Mouse (Mus musculus): ENCODE measurements at regions not wholly inside any gene's neighbourhood (a gene's known extent, or its start where the extent isn't known, plus 50 kb on each side); places are given as distances from the start of the nearest gene placed in this dataset.

DNA sequence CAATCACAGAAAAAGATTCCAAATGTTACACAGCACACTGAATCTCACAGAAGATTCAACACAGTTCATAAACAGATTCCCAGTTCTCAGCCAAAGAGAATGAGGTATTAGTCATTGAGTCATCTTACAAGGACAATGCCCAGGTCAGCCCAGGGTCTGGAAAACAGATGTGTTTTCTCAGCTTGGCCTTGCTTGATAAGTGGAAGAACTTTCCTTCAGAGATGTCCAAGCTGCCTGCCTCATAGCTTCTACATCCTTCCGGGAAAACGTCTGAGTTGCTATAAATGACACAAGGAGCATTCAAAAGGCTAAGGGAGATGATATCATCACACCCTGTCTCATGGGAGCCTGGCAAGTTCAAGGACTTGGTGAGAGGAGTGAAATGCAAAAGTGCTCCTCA lies 139.9 kb upstream of the Pdzrn3 start:
- no peak for DNase-seq
- intact Hi-C loops (cut with DNase I; ENCODE audit: low total_unique reads) = no loop called here

DNA sequence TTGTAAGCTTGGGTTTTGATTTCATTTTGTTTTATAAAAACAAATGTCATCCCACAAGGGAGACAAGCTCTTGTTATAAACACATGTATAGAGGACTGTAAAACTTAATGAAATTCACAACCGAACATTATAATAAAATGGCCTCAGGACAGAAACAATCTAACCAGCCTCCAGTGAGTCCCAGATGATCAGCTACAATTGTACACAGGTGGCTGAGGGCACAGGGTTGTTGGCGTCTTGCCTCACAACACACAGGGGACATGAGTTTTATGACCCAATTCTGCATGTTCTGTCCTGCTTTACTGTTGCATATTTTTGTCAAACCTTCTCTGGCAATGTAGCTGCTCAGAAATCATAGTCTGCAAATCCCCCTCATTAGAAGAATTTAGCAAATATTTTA lies 136.0 kb upstream of the Pdzrn3 start:
- intact Hi-C loops (cut with DNase I; ENCODE audit: low total_unique reads) = no loop called here
- DNase-seq = no peak

DNA sequence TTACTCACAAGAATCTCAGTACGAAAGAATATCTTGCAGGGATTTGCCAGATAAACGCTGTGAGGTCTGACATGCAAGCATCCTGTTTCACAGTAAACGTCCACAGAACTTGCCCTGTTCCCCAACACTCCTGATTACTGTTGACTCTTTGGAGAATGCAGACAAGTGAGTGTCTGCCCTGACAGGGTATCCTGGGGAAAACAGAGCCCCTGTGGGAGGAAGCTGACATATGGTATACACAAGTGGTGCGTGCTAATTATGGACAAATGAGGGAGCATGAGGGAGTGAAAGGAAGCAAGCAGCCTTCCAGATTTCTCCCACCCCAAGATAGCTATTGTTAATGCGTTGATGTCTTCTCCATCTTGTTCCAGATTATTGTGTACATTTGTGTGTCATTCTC lies 124.5 kb upstream of the Pdzrn3 start:
- DNase-seq = no peak
- intact Hi-C loops (cut with DNase I; ENCODE audit: low total_unique reads) = no loop called here

DNA sequence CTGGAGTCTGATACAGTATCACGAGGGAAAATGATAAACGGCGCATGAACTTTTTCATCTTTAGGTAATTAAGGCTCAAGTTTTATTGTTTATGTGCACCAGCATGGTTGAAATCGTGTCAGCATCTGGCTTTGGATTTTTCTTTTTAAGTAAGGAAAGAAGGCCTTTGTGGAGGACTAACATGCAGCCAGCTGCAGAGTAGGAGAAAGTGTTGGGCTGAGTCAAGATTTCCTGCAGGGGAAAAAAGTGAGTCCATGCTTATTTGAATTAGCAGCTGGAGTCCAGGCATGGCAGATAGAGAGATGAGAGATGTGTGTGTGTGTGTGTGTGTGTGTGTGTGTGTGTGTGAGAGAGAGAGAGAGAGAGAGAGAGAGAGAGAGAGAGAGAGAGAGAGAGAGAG lies 124.0 kb upstream of the Pdzrn3 start:
- intact Hi-C loops (cut with DNase I; ENCODE audit: low total_unique reads) = no loop called here
- no peak for DNase-seq

DNA sequence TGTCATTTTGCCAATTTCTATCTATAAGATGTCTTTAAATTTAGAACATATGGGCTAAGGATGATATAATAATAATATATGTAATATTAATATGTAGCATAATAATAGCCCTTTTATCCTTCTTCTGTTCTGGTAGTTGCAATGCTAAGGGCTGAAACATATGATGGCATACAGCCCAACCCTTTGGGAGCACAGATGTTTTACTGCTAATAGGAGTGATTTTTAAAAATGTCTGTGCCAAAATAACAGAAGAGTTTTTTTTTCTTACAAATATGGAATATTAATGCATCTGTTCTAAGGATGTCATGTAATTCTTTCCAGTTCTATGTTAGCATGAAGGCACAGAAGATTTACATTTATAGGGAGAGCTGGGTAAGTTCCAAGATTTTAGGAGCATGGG lies 122.5 kb upstream of the Pdzrn3 start:
- DNase-seq = no peak
- intact Hi-C loops (cut with DNase I; ENCODE audit: low total_unique reads) = no loop called here

DNA sequence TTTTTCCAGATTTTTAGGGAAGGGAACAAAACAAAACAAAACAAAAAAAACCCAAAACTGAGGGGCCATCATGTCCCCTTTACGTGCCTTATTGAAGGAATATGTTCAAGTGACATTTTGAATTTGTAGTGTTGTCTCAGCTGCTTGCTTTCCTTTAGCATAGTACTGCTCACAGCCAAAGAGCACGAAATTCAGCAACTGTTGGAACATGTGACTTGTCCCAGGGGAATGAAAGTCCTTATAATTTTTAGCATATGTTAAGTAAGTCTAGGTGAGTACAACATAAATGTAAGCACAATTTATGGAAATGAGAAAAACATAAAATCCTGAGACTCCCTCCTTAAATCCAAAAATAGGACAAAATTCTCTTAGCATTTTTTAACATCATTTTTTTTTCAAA lies 110.8 kb upstream of the Pdzrn3 start:
- no peak for DNase-seq
- intact Hi-C loops (cut with DNase I; ENCODE audit: low total_unique reads) = no loop called here

DNA sequence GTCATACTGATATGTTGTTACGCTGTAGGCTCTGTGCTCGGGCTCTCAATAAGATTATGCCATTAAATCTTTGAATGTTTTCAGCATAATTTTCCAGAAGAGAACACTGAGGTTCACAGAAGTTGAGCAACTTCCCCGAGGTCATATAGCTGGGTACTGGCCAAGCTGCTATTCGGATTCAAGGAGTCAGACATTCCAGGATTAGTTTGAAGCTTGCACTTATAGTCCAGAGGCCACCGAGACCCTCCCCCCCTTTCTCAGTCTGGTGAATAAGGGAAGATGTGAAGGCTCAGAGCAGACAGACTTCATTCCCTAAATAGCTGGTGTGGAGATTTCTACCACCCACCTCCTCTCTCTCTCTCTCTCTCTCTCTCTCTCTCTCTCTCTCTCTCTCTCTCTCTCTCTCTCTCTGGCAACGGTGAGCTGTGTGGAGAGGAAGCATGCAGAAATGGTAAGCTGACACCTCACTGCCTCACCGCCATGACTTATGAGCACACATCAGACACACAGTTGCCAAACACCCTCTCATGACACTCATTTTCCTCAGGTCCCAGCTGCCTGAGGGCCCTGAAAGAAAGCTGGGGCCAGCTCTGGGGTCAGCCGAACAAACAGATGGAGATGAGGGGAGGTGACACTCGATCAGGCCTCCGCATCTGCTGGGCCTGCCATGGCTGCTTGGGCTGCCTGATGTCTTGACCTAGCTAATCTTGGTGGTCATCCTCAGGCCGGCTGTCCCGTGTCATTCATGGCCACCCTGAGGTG lies 107.0 kb upstream of the Pdzrn3 start:
- intact Hi-C loops (cut with DNase I; ENCODE audit: low total_unique reads) = no loop called here
- no peak for DNase-seq

DNA sequence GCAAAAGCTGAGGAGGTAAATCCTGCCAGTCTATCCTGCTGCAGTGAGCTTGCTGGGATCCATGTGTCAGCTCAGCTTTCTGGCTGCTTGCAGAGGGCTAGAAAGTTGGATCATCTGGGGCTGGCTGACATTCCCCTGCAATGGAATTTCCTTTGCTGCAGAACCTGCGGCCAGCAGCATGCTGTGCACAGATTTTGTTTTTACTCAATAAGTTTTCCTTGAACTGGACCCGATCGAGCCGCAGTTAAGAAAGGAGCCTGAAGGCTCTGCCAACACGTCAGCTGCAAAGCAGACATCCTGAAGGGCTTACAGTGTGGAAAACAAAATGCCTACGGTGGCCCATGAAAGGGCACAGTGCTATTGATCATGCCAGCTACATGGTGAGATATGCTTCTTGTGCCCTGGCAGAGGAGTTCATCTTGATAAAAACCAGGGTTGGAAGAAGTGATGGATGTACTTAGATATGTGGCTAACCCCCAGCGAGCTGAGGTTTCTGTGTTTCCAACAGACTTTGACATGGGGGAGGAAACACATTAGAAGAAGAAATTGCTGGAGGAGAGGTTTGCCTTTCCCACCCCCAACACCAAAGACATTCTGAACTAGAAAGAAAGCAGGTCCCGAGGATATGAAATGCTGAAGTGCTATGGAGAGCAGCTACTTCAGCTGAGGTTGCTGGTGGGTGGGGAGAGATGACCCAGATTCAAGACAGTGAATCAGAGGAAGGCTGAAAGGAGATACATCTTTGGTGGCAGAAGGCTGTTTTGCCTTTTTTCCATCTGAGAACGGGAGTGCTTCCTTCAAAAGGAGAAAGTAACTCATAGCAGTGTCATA lies 105.2 kb upstream of the Pdzrn3 start:
- intact Hi-C loops (cut with DNase I; ENCODE audit: low total_unique reads) = no loop called here
- peak; percentile 62 for DNase-seq

DNA sequence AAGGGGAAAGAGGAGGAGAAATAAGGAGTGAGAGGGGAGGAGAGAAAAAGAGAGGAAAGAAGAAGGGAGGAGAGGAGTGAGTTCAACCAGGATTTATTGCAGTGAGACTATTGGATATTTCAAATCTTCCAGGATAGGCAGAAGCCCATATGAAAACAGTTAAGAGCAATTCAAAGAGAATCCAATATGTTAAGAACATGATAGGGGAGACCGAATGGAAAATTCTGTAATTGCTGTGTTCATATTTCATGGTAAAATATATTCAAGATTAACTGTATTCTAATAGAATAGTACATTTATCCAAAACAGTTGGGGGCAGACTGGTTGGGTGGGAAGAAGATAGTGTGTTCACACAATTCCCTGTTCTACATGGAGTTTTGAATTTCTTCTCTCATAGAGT lies 96.3 kb upstream of the Pdzrn3 start:
- intact Hi-C loops (cut with DNase I; ENCODE audit: low total_unique reads) = no loop called here
- DNase-seq = no peak

DNA sequence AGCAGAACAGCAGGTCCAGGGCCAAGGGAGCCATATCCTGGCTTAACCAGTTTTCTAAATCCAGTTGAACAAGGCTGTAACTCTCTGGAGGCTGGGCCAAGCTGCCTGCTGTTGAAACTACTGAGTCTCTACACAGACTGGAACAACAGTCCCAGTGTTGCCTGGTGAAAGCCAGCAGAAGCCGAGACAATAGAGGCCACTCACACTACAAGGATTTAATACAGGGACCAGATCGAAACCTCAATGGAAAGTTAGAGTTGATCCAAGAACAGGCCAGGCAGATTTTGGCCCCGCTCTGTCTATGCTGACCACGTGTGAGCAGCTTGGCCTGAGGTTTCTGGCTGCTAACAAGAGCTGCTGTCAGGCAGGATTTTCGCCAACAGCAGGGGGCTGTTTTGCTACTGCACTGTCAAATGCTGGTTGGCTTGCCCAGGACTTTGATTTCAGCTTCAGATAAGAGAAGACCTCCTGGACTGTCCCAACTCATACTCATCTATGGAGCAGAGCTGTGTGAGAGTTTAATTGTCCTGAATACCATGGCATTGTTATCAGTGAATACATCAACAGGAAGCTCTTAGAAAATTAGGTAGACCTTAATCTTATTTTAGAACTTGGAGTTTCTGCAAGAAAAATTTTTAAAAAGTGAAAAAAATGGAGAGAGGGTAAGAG lies 95.7 kb upstream of the Pdzrn3 start:
- peak; percentile 69 for DNase-seq
- intact Hi-C loops (cut with DNase I; ENCODE audit: low total_unique reads) = no loop called here

DNA sequence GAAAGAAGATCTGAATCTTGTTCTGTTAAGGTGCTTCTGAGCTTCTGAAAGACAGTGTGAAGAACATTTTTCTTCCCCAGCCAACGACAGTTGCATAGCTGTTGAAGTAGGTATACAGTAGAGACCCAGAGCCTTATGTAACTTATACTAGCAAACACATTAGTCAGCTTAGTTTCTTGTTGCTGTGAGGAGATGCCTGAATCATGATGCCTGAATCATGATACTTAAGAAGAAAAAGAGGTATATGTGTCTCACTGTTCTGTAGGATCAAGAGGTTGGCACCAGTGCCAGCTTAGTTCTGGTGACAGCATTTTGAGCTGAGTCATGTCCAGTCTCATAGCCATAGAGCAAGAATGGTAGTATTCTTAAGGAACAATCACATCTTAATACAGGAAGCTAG lies 87.2 kb upstream of the Pdzrn3 start:
- no peak for DNase-seq
- intact Hi-C loops (cut with DNase I; ENCODE audit: low total_unique reads) = no loop called here

DNA sequence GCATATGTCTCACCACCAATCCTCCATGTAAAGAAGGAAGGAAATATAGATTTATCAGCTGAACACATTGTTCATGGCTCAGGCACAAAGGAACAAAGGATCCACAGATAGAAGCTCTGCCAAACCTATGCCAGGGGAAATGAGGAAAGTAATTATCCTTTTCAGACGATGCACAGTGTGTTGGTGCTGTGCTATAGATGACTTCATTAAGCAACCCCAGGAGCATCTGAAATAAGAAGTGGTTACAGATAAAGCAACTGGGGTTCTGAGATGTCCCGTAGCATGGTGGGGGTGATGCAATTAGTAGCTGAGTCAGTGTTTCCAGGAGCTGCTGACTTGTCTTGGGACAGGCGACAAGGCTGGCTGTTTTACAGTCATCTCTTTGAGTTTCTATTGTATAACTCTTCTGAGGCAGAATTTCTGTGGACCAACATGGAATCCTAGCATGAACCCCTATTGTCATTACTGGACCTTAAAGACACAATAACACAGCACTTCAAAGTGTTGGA lies 86.2 kb upstream of the Pdzrn3 start:
- no peak for DNase-seq
- intact Hi-C loops (cut with DNase I; ENCODE audit: low total_unique reads) = no loop called here

DNA sequence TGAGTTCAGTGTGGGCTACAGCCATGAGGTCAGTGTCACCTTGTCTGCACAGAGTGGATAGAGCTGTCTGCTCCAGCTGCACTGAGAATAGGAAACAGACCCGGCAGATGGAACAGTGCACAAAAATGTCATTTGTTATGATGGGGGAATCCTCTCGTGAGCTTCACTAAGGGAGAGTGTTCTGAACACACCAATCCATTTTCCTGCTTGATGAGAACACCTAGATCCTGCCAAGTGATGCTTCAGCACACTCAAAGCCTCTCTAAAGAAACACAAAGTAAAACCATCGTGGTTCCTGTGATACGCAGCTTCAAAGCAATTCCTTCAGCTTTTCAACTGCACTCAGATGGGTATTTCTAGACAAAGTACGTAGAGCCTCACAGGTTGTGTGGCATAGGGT lies 69.0 kb upstream of the Pdzrn3 start:
- DNase-seq = no peak
- intact Hi-C loops (cut with DNase I; ENCODE audit: low total_unique reads) = no loop called here

DNA sequence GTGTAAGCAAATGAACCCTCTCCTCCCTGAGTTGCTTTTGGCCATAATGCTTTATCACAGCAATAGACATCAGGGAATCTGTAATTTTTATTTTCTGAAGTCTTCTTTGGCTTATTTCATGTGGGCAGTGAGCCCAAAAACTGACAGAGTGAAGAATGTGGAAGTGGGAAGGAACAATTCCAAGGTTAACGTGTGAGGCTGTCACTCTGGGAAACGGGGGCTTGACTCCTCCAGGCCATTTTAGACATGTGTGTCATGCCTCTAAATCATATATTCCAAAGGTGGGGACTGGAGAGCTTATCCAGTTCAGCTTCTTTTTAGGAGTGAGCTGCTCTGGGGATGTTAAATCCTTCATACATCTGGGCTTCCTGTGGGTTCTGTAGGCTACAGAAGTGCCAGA lies 68.6 kb upstream of the Pdzrn3 start:
- intact Hi-C loops (cut with DNase I; ENCODE audit: low total_unique reads) = no loop called here

DNA sequence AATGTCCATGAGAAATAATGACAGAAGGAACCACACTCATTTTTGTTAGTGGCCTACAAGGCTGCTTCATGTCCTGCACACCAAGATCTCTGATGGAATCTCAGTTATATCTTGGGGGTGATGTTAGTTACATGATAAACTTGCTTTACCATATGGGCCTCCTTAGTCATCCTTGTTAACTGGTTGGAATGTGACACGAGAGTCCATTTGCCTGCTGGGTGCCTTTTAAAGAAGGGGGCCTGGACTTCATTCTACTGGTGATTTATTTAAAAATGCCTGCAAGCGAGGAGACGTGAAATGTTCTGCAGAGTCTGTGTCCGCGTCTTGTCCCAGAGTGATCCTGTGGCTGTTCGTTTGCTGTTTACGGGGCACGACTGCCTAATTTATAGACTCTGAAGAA lies 55.1 kb upstream of the Pdzrn3 start:
- no peak for DNase-seq

More for the DNA sequence above, 68.6 kb upstream of the Pdzrn3 start:
- no peak for DNase-seq

DNA sequence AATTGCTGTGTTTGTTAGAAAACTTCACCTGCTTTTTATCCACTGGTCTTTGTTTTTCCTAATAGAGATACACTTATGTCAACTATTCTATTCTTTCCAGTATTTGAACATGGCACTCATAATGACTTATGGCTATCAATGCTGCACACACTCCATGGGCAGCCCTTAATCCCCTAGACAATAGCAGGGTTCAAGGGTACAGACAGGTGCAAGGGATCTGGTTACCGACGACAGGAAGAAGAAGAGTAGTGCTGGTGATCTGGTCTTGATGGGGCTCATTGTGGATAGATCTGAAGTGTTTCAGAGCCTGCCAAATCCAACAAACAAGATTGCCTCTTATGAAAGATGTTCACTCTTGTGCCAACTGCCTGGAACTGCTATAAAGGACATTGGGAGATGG lies 51.9 kb upstream of the Pdzrn3 start:
- intact Hi-C loops (cut with DNase I; ENCODE audit: low total_unique reads) = no loop called here
- DNase-seq = no peak

More for the DNA sequence above, 55.1 kb upstream of the Pdzrn3 start:
- intact Hi-C loops (cut with DNase I; ENCODE audit: low total_unique reads) = no loop called here

All from gastrocnemius, postnatal 14 days (tissue).